Mouse (Mus musculus): Measurements from ENCODE around the gene Dcps.

- TF ChIP-seq POLR2AphosphoS2 (IDR thresholded peaks at IDR 0.05; ENCODE audit: insufficient read length, low read depth) (no peak), USF1 (IDR thresholded peaks at IDR 0.05; ENCODE audit: low read depth) (no peak), MYOD1 (IDR thresholded peaks at IDR 0.05; ENCODE audit: control insufficient read depth in 1 of 3, insufficient read length in 2 of 3, low read depth in 2 of 3) (no peak), MAX (IDR thresholded peaks at IDR 0.05; ENCODE audit: low read depth) (no peak), POLR2A (IDR thresholded peaks at IDR 0.05; ENCODE audit: insufficient read length, low read depth) (no peak)
Observed at GRCm38 (mm10) chr9:35104711-35105110, 71.2 kb downstream of the Dcps start.

Measured in myocyte (in vitro differentiated cells).